Mouse (Mus musculus) cerebellum, adult 2 months (tissue): ENCODE measurements around the gene Gm5415. TPM values are rescaled to one million over a fixed set of nuclear protein-coding genes. Genes with fewer than 3 reads are reported as not detected.
A peak's percentile ranks its signal among the peaks of the same experiment; 100 is the strongest.
"Not testable (repeated sequence)": the region's sequence is repeated elsewhere in the genome, so short reads cannot be mapped to it uniquely, and the experiment has no call there.

Experiments used
- DNase-seq, 2 experiments: peaks; one replicate each; pipeline ENCODE4 v3.0.0; 2021
- H3K27ac ChIP-seq: fragments of 200-500 bp; 2 replicates; pipeline ENCODE4 v1.5.1; 2012; ENCODE audit warnings: low read length, control low read depth, inconsistent platforms; ENCODE audit not compliant: insufficient read depth
- H3K27me3 ChIP-seq: fragments of 200-500 bp; 2 replicates; pipeline ENCODE4 v1.6.1; 2012; ENCODE audit warnings: inconsistent platforms, mild to moderate bottlenecking, low read length, moderate library complexity; ENCODE audit not compliant: control insufficient read depth, insufficient read depth
- H3K4me1 ChIP-seq: fragments of 200-500 bp; 2 replicates; pipeline ENCODE4 v1.6.1; 2011; ENCODE audit warnings: low read length; ENCODE audit not compliant: control insufficient read depth, insufficient read depth
- H3K4me3 ChIP-seq: fragments of 200-500 bp; replicated peaks from 2 replicates; pipeline ENCODE3; 2011; ENCODE audit warnings: mild to moderate bottlenecking, low read depth, low read length, control low read depth; ENCODE audit not compliant: insufficient read depth
- CTCF ChIP-seq: fragments of 200-500 bp; IDR thresholded peaks from 2 replicates; pipeline ENCODE4 v1.5.1; 2011; ENCODE audit warnings: low read depth, mild to moderate bottlenecking, control low read depth, low read length, moderate library complexity, borderline replicate concordance; ENCODE audit not compliant: insufficient read depth
- POLR2A ChIP-seq: fragments of 200-500 bp; IDR thresholded peaks from 2 replicates; pipeline ENCODE4 v1.6.1; 2011; ENCODE audit warnings: low read length, control low read depth, borderline replicate concordance; ENCODE audit not compliant: insufficient read depth
- WGBS: fragments of 180-500 bp; shearing (Covaris S2); methylation state at CpG from one replicate; pipeline ENCODE4 v1.1.7; 2018; 5-methylcytosine and 5-hydroxymethylcytosine counted together
- polyA plus RNA-seq: library from polyadenylated mRNA; depleted of rRNA; stranded (reverse); fragments of >200 nt; gene quantifications from 2 replicates; pipeline ENCODE4 v1.2.3, GENCODE M21; 2012; rRNA removed

Gene Gm5415
- not detected in 2 replicates for polyA plus RNA-seq

DNA sequence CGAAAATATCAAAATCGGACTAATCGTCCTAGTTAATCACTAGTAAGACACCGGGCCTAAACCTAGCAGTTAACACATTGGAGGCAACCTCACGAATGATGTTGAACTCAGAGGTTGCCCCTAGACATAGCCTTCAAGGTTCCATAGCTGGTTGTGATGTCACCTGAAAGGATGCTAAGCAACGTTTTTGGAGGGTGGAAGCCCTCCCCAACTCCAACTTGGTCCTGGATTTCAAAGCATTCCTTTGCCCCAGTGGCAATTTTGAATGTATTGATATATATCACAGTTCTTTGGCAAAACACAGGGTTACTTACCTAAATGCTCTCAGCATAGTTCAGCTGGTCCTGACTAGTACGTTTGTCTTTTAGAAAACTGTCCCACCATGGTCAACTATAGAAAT lies at the start of gene Gm5415:
Gm5415 (minus strand) TSS at position 101 of the 400 bp plus-strand sequence.
- not testable (repeated sequence) for DNase-seq, H3K27me3 ChIP-seq, H3K4me1 ChIP-seq, H3K27ac ChIP-seq, H3K4me3 ChIP-seq
- 75% methylated on average over 2 of the region's 7 CpGs for WGBS

- Histone ChIP-seq H3K27me3 (no peaks in the 10 kb centered on the region), H3K4me1 (no peaks in the 10 kb centered on the region; the same call in 1 of the 2 replicates), H3K27ac (no peak overlapping the region), H3K4me3 (no peak overlapping the region)
- WGBS, result 48% methylated on average over 2 of the region's 2 CpGs
- DNase-seq, result no peak
- TF ChIP-seq CTCF (no peak), POLR2A (no peak)
These were observed 21.8 kb upstream of the Gm5415 start for GRCm38 (mm10) chr1:32568901-32569300.

DNA sequence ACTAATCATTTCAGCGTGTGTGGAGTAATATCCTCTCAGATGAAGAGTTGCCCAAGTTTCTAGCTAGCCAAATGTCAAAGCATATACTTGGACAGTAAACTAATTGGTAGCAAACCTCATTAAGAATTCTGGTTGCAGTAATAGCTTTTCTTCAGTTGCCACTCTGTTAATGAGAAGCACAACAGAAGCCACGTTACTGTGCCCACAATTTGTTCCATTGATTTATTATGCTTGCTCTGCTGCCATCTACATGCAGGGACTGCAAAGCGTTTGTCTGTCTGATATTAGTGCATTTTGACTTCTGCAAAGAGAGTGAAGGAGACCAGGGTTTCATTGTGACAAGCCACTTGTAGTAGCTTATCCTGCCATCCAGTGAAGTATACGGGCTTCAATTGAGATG lies 6.8 kb upstream of the Gm5415 start:
- no peak overlapping the region for H3K4me3 ChIP-seq
- no peak overlapping the region for H3K27ac ChIP-seq
- WGBS, result 22% methylated on average over 4 of the region's 4 CpGs
- no peaks in the 10 kb centered on the region for H3K27me3 ChIP-seq
- H3K4me1 ChIP-seq, result no peaks in the 10 kb centered on the region
- TF ChIP-seq CTCF, result no peak
- TF ChIP-seq POLR2A, result no peak
- peak in 1 of 2 experiments; percentile 14 for DNase-seq

GRCm38 (mm10) chr1:32553459-32553858 lies 6.4 kb upstream of the Gm5415 start:
- Histone ChIP-seq H3K4me1 (no peaks in the 10 kb centered on the region), H3K27ac (no peak overlapping the region), H3K27me3 (no peaks in the 10 kb centered on the region), H3K4me3 (no peak overlapping the region)
- DNase-seq, result no peak
- WGBS, result 77% methylated on average over 3 of the region's 3 CpGs
- TF ChIP-seq CTCF, result no peak

DNA sequence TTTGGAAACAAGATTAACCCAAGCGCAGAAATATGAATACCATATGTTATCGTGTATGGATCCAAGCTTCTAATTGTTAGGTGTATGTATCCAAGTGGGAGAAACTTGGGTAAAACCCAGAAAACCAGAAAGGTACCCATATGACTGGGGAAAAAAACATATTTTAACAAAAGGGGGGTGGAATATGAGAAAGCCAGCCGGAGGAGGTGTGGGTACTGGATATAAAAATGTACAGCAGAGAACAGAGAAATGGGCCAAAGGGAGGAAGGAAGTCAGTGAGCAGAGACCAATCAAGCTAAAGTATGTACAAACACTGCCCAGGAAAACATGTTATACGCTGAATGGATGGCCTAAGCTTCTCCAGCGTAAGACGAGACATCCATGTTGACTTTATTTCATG lies 43.7 kb downstream of the Gm5415 start:
- Histone ChIP-seq H3K4me3 (no peak overlapping the region), H3K27ac (no peak overlapping the region), H3K27me3 (no peaks in the 10 kb centered on the region), H3K4me1 (no peaks in the 10 kb centered on the region)
- WGBS, result 82% methylated on average over 6 of the region's 6 CpGs
- no peak for DNase-seq
- TF ChIP-seq CTCF (no peak), POLR2A (no peak)
